Mouse (Mus musculus) spleen, adult 2 months (tissue): ENCODE measurements around the gene Fam166a.

Experiments
- CTCF ChIP-seq: fragments of 200-500 bp; IDR thresholded peaks from 2 replicates; pipeline ENCODE4 v1.5.1; 2011; ENCODE audit warnings: mild to moderate bottlenecking, inconsistent platforms; ENCODE audit not compliant: insufficient read depth, insufficient read length, insufficient replicate concordance; ENCODE audit errors: extremely low read depth
- POLR2A ChIP-seq: fragments of 200-500 bp; IDR thresholded peaks from 2 replicates; pipeline ENCODE4 v1.6.1; 2011; ENCODE audit warnings: low read depth, low read length, inconsistent platforms

GRCm38 (mm10) chr2:25231038-25231437 lies 12.5 kb downstream of the Fam166a start:
- TF ChIP-seq CTCF, result no peak
- TF ChIP-seq POLR2A, result no peak
